Mouse (Mus musculus): ENCODE results near the gene Emilin2. TPM values are rescaled to one million over a fixed set of nuclear protein-coding genes. Genes with fewer than 3 reads are reported as not detected.
"Not testable (repeated sequence)": the region's sequence is repeated elsewhere in the genome, so short reads cannot be mapped to it uniquely, and the experiment has no call there.

The Emilin2 gene
- polyA plus RNA-seq, 1 experiment, result 0.85 TPM

DNA sequence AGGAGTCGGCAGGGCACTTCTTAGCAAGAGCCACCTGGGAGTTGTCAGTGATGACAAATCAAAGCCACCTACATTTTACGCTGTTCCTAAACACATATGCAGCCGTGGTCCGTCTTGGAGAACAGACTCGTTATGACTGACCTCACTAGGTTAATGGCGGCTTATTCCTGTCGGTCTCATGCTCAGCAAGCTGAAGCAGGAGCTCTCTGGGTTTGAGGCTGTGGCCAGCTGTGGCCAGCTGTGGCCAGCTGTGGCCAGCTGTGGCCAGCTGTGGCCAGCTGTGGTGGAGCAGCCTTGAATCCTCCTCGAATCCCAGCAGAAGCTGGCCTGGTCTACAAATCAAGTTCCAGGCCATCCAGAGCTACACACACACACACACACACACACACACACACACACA is 24.6 kb upstream of the Emilin2 start:
- Histone ChIP-seq H3K4me1 (ENCODE audit: control insufficient read depth, insufficient read depth, insufficient read length, low read length) (no peaks in the 10 kb centered on the region), H3K36me3 (ENCODE audit: control insufficient read depth, insufficient read depth, low read length) (no peaks in the 10 kb centered on the region), H3K27me3 (ENCODE audit: control insufficient read depth, insufficient read depth, low read length) (no peaks in the 10 kb centered on the region), H3K4me3 (ENCODE audit: low read depth, low read length) (no peak overlapping the region), H3K27ac (ENCODE audit: insufficient read depth, low read depth, low read length) (no peak overlapping the region)
- TF ChIP-seq CTCF (IDR thresholded peaks at IDR 0.05; ENCODE audit: extremely low read depth, insufficient read length, insufficient replicate concordance, low read depth, low read length) (no peak), POLR2A (IDR thresholded peaks at IDR 0.05; ENCODE audit: low read depth, low read length) (no peak)
- WGBS, result 64% methylated on average over 8 of the region's 8 CpGs

DNA sequence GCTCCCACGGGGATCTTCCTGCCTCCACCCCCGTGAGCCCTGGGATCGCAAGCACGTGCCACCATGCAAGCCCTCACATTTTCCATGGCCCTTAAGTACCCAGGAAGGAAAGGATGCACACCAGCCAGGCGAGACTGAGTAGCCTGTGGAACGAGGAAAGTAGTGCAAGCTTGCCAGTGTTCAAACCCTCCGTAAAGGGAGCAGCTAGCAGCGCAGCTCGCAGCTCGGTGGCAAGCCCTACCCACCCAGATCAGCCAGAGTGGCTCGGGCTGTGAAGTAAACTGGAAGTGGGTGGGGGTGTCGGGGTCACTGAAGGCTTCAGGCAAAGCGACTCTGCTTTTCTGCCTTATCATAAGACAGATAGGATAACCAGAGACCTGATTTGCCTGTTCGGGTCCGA is 20.5 kb upstream of the Emilin2 start:
- WGBS, result 35% methylated on average over 15 of the region's 15 CpGs

DNA sequence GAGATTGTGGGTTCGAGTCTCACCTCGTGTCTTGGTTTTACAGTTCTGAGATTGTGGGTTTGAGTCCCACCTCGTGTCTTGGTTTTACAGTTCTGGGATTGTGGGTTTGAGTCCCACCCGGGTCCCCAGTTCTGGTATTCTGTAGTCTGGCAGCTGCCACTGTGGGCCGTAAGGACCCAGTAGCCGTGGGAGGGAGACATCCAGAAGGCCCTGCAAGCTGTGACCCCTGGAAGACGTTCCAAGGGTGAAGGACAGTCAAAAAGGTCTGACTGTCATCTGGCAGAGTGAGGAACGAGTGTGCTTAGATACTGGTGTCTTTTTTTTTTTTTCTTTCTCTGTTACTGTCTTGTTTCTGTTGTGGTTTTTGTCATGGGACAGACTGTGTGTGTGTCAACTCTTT is 9.0 kb upstream of the Emilin2 start:
- H3K27me3 ChIP-seq (ENCODE audit: control insufficient read depth, insufficient read depth, low read length); H3K36me3 ChIP-seq (ENCODE audit: control insufficient read depth, insufficient read depth, low read length); H3K4me1 ChIP-seq (ENCODE audit: control insufficient read depth, insufficient read depth, insufficient read length, low read length); H3K27ac ChIP-seq (ENCODE audit: insufficient read depth, low read depth, low read length); H3K4me3 ChIP-seq (ENCODE audit: low read depth, low read length): not testable (repeated sequence)
- 79% methylated on average over 8 of the region's 8 CpGs for WGBS

More for the DNA sequence above, 20.5 kb upstream of the Emilin2 start:
- Histone ChIP-seq H3K36me3 (ENCODE audit: control insufficient read depth, insufficient read depth, low read length) (no peaks in the 10 kb centered on the region), H3K4me1 (ENCODE audit: control insufficient read depth, insufficient read depth, insufficient read length, low read length) (no peaks in the 10 kb centered on the region), H3K27me3 (ENCODE audit: control insufficient read depth, insufficient read depth, low read length) (no peaks in the 10 kb centered on the region), H3K27ac (ENCODE audit: insufficient read depth, low read depth, low read length) (no peak overlapping the region), H3K4me3 (ENCODE audit: low read depth, low read length) (no peak overlapping the region)
- TF ChIP-seq CTCF (IDR thresholded peaks at IDR 0.05; ENCODE audit: extremely low read depth, insufficient read length, insufficient replicate concordance, low read depth, low read length) (no peak), POLR2A (IDR thresholded peaks at IDR 0.05; ENCODE audit: low read depth, low read length) (no peak)

DNA sequence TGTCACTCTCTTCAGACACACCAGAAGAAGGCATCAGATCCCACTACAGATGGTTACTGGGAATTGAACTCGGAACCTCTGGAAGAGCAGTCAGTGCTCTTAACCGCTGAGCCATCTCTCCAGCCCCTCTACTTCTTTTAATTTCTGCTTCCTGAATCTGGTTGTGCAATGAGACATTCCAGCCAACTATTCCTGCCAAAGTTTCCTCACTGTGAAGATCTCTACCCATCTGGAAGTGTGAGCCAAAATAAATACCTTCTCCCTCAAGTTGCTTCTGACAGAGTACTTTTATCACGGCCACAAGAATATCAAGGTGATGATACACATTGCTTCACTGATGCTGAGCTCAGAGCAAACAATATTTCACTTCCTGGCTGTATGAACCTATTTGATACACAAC is 7.6 kb upstream of the Emilin2 start:
- WGBS, result 82% methylated on average over 3 of the region's 3 CpGs

DNA sequence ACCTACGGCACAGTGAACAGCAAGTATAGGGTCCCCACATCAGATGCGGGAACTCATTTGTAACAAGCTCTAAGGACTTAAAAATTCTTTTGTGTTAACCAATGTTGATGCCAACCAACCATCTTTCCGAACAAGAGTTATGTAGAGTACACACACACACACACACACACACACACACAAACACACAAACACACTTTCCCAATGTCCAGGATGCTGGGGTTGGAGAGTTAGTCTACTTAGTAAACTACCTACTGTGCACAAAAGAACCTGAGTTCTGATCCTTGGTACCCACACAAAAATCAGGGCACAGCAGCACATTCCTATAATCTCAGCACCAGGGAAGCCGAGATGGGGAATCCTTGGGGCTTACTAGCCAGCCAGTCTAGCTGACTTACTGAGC is 5.8 kb upstream of the Emilin2 start:
- TF ChIP-seq CTCF (IDR thresholded peaks at IDR 0.05; ENCODE audit: extremely low read depth, insufficient read length, insufficient replicate concordance, low read depth, low read length), result no peak
- WGBS, result 90% methylated on average over 4 of the region's 4 CpGs
- Histone ChIP-seq H3K27me3 (ENCODE audit: control insufficient read depth, insufficient read depth, low read length) (no peaks in the 10 kb centered on the region), H3K4me1 (ENCODE audit: control insufficient read depth, insufficient read depth, insufficient read length, low read length) (no peaks in the 10 kb centered on the region), H3K36me3 (ENCODE audit: control insufficient read depth, insufficient read depth, low read length) (no peaks in the 10 kb centered on the region), H3K4me3 (ENCODE audit: low read depth, low read length) (no peak overlapping the region), H3K27ac (ENCODE audit: insufficient read depth, low read depth, low read length) (no peak overlapping the region)

More for the DNA sequence above, 7.6 kb upstream of the Emilin2 start:
- TF ChIP-seq POLR2A (IDR thresholded peaks at IDR 0.05; ENCODE audit: low read depth, low read length) (no peak), CTCF (IDR thresholded peaks at IDR 0.05; ENCODE audit: extremely low read depth, insufficient read length, insufficient replicate concordance, low read depth, low read length) (no peak)
- H3K4me3 ChIP-seq (ENCODE audit: low read depth, low read length), result no peak overlapping the region
- H3K27me3 ChIP-seq (ENCODE audit: control insufficient read depth, insufficient read depth, low read length), result no peaks in the 10 kb centered on the region
- no peaks in the 10 kb centered on the region for H3K36me3 ChIP-seq (ENCODE audit: control insufficient read depth, insufficient read depth, low read length)
- no peaks in the 10 kb centered on the region for H3K4me1 ChIP-seq (ENCODE audit: control insufficient read depth, insufficient read depth, insufficient read length, low read length)
- no peak overlapping the region for H3K27ac ChIP-seq (ENCODE audit: insufficient read depth, low read depth, low read length)

DNA sequence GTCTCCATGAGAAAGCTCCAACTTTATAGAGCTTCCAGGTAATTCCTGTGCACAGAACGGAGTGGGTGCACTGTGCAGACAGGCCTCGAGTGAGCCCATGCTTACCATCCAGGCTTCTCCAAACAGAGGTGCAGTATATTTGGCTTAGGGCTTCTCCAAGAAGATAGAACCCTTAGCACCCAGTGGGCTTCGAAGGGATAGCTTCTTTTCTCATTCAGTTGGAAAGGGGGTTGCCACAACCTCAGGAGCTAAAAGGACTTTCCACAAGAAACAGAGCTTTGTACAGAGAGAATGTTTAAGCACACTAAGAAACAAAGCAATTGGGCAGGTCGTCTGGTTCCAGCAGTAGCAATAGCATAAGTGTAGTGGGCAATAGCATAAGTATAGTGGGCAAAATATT is 2.5 kb upstream of the Emilin2 start:
- TF ChIP-seq CTCF (IDR thresholded peaks at IDR 0.05; ENCODE audit: extremely low read depth, insufficient read length, insufficient replicate concordance, low read depth, low read length) (no peak), POLR2A (IDR thresholded peaks at IDR 0.05; ENCODE audit: low read depth, low read length) (no peak)
- no peak overlapping the region for H3K27ac ChIP-seq (ENCODE audit: insufficient read depth, low read depth, low read length)
- H3K4me3 ChIP-seq (ENCODE audit: low read depth, low read length), result no peak overlapping the region
- WGBS, result 69% methylated on average over 4 of the region's 4 CpGs
- H3K27me3 ChIP-seq (ENCODE audit: control insufficient read depth, insufficient read depth, low read length), result peaks cover 19% of the 10 kb centered on the region
- H3K4me1 ChIP-seq (ENCODE audit: control insufficient read depth, insufficient read depth, insufficient read length, low read length), result no peaks in the 10 kb centered on the region; the same call in 1 of the 2 replicates
- H3K36me3 ChIP-seq (ENCODE audit: control insufficient read depth, insufficient read depth, low read length), result no peaks in the 10 kb centered on the region

DNA sequence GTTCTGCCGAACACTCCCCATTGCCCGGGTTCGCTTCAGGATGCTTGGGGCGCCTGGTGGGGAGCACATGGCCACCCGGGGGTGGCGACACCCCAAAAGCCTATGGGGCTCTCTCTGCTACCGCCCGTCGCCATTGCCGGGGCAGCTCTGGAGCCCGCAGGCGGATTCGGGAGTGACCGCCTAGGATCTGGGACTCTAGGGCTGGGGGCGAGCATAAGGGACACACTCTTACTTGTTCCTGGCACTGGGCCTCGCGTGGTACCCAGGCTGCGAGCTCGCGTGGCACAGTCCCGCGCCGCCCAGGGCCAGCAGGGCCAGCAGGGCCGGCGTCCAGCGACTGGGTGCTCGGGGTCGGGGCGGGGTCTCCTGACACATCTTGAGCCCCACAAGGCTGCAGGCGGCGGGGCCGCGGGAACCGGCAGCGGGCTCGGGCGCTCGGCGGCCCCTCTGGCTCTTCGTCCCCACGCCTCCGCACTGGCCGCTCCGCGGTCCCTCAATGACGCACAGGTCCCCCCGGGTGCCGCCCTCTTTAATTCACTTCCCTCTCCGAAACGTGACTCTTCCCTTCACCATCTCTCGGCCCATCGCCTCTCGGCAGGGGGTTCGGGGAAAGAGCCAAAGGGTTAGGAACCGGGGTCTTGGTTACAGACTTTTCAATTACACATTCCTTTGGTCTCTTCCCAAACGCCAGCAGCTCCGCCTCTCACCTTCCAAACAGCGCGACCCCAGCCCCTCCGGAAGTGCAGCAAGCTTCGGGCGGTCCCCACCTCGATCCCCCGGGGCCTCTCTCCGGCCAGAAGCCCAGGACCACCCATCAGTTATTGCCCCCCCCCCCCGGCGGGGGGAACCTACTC is 1.1 kb downstream of the Emilin2 start:
- 2% methylated on average over 67 of the region's 67 CpGs for WGBS
- Histone ChIP-seq H3K4me1 (ENCODE audit: control insufficient read depth, insufficient read depth, insufficient read length, low read length) (no peaks in the 10 kb centered on the region; the same call in 1 of the 2 replicates), H3K27me3 (ENCODE audit: control insufficient read depth, insufficient read depth, low read length) (peaks cover 19% of the 10 kb centered on the region), H3K27ac (ENCODE audit: insufficient read depth, low read depth, low read length) (no peak overlapping the region), H3K36me3 (ENCODE audit: control insufficient read depth, insufficient read depth, low read length) (no peaks in the 10 kb centered on the region), H3K4me3 (ENCODE audit: low read depth, low read length) (peak overlapping the region; percentile 55)
- TF ChIP-seq POLR2A (IDR thresholded peaks at IDR 0.05; ENCODE audit: low read depth, low read length), result no peak
- no peak for TF ChIP-seq CTCF (IDR thresholded peaks at IDR 0.05; ENCODE audit: extremely low read depth, insufficient read length, insufficient replicate concordance, low read depth, low read length)

All from small intestine, adult 2 months (tissue).